Mouse (Mus musculus) mesoderm, embryonic 11.5 days (tissue): Measurements from ENCODE around the gene Rtl3.

Experiments used
- DNase-seq: peaks from one replicate; pipeline ENCODE4 v3.0.0-alpha.2; 2012; ENCODE audit warnings: low read depth, low spot score

Rtl3 gene

DNA sequence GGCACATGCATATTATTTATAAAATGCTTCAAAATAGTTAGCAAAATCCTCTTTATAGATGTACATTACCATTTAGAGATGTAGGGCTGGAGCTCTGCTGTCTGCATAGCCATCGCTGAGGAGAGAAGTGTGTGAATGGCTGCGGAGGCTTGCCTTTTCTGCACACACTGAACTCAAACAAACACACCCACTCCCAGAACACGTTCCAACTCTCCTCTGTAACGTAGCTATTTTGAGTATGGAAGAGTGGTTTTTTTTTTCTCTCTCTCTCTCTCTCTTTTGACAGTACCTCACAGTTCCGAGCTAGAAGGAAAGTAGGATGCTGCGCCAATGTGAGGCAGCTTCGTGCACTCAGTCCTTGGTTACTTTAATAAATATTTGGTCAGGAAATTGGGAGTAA, at the start of gene Rtl3:
Rtl3 (minus strand) TSS at position 236 of the 400 bp plus-strand sequence.
- DNase-seq = no peak

DNA sequence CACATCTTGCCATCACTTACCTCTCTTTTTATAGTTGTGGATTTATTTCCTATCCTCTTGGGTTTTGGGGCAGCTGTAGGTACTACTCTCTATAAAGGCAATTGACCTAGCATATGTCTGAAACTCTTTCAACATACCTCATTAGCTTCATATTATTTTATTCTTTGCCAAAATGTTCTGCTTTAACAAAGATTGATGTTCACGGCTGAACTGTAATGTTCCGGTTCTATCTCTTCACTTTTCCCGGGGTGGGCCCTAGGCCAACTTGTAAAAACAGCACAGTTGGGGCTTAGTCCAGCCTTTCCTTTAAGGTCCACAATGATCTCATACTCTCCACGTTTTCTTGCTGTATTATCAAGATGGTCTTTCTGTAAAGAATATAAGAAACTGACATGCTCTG, 31.9 kb upstream of the Rtl3 start:
- DNase-seq = no peak

DNA sequence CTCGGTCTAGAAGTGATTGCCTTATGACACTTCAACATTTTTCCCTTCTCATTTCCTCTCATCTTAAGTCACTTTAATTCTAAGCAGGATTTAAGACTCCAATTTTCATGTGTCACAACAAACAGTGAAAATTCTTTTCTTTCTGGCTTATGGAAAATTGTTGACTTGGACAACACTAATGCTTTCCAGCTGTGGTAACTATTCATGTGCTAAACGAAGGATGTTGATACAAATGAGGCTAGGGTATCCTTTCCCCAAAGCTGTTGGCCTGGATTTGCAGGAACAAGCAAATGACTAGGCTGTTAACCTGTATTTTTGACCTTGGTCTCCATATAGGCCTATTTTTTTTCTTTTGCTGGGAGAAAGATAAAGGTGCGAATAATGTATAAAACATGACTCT, 31.4 kb upstream of the Rtl3 start:
- DNase-seq = no peak

DNA sequence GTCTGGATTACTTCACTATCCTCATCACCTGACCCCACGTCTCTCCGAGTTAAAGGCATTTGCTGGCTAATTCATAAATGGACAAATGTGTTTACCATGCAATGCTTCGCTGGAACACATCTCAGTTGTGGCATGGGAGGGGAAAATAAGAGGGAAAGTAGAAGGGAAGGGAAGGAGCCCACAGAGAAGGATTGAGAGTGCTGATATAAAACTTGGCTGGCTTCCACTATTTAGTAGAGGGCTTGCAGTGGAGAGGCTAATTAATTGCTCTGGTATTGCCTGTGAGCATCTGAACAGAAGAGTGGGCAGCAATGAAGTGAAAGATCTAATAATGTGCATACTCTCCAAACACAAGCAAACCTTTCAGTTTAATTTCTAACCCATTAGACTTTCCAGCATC, 31.0 kb upstream of the Rtl3 start:
- no peak for DNase-seq

DNA sequence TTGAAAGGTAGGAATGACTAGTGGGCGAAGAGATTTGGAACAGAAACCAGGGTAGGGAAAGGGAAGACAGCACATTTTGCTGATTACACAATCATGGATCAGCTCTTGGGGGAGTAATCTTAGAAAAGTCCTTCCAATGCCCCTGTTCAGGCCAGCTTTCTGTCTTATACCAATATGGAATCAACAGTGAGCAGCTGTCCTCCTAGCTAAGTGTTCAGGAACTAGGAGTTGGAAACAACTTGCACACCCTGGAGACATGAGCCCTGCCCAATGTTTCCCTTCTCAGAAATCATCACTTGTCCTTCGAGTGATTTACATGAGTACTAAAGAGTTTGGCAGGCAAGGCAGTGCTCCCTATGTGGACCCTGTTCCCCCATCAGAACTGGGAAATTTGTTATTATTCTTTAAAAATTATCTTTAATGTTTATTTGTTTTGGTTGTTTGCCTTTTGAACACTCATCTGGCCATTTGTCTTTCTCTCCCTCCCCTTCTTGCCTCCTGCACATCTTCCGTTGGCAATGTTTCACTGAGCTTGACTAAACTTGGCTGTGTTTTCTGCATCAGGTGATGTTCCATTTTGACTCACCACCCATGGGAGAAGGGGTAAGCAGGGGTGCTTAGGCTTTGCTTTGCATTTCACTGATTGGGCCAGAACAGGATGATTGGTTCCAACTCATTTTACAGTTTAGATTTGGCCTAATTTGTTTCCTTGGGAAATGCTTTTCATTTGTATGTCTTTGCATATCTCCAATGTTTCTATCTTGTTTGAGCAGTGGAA, 13.3 kb upstream of the Rtl3 start:
- DNase-seq = no peak

DNA sequence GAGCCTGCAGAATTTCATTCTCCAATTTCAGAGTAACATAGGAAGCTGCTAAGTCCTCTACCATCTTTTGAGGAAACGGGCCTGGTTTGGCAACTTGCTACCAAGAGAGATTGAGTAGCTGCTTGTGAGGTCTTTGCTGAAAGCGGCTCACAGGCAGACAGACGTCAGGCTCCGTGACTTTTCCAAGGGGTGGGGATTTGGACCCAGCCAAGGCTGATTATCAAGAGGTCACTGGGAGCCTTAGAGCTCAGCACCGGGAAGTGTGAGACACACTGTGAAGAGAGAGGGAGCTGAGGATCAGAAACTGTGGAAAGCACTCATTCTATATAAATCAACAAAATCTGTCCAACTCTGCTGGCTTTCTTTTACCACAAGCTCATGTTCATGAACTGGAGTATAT, 853 bp downstream of the Rtl3 start:
- peak; percentile 8 for DNase-seq

DNA sequence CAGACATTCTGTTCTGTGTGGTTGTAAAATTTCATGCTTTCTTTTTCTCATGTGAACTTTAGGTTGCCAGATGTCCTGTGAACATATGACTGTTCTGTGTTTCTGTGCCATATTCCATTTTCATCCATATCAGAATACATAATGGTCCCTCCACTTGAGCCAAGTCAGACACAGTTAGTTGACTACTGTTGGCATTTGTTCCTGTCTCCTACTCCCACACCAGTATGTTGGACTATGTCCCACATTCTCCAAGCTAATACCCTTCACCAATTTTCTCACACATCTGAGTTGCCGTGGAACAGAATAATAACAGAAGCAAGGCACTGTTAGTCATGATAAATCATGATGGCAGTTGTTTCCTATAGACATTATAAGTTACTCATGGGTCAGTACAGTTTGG, 9.9 kb downstream of the Rtl3 start:
- no peak for DNase-seq

DNA sequence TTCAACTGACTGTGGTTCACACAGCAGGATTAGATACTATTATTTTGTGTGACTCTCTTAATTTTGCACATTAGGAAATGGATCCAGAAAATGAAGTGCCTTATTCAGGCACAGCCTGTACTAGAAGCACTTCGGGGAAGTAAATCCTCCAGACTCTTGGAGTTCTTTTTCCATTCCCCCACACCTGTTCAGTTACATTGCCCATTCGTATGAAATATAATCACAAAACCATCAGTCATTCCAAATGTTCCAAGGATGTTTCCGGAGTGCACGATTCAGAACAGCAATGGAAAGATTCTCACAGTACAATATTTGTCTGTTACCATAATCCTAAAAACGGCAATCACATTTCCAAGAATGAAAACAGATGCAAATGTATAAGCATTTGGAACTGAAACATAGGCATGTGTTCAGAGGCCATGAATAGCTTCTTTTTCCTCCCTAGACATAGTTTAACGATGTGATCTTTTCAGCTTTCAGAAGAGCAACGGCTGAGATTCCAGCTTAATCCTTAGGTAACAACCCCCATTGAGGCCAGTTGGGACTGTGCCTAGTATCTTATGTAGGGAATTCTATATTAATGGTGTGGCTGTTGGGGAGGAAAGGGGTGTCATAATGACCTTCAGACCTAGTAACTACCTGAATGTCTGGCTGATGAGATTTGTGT, 30.8 kb downstream of the Rtl3 start:
- DNase-seq = no peak

DNA sequence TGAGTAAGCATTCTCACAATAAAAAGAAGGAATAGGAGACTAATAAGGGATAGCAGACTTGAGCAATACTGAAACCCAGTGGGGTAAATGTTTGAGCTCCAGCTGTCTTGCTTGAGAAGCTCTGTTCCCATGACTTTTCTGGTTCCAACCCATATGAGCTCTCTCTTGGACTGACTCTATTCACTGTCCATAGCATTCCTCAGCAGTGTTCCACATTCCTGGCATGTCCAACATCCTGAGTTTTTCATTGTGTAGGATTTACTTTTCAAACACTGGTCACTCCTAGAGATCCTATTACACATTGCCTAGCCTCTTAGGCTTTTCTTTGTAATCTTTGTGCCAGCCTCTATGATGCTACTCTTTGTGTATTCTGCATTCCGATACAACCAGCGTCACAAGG, 36.1 kb downstream of the Rtl3 start:
- DNase-seq = no peak

DNA sequence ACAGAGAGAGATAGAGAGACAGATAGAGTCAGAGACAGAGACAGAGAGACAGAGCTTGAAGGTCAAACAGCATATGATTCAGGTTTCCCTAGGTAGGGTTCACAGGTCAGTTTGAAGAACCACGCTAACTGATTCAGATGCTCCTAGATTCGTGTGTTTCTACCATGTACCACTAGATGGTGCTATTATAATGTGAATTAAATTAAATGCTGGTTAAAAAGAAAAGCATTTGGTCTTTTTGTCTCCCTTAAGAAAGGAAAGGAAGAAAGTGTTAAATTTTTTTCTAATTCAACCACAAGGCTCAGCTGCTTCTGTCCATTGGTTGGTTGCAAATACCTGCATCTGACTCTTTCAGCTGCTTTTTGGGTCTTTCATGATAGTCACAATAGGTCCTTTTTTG, 45.8 kb downstream of the Rtl3 start:
- peak; percentile 41 for DNase-seq
